Mouse (Mus musculus) induced T-regulatory cell, adult 2 months (primary cell): ENCODE measurements around the gene Capn1.

Experiments
- DNase-seq: peaks from one replicate; pipeline ENCODE4 v3.0.0-alpha.2; 2012; ENCODE audit warnings: low read depth

Gene Capn1

DNA sequence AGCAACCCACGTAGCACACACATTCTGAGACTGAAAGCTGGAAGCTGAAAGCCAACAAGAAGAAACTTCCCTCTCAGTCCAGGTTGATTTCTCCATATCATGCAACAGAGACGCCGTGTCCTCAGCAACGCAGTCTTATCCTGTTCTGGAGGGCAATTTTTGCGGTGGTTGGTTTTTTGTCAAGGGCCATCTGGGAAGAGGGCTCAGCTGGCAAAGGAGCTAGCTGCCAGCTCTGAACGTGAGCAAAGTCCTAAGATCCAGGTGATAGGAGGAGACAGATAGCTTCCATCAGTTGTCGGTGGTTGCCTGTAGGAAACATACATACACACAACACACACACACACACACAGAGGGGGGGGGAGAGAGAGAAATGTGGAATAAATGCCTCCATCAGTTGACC, 22.6 kb upstream of the Capn1 start:
- no peak for DNase-seq

GRCm38 (mm10) chr19:6037695-6038094, 22.0 kb upstream of the Capn1 start:
- DNase-seq = no peak

DNA sequence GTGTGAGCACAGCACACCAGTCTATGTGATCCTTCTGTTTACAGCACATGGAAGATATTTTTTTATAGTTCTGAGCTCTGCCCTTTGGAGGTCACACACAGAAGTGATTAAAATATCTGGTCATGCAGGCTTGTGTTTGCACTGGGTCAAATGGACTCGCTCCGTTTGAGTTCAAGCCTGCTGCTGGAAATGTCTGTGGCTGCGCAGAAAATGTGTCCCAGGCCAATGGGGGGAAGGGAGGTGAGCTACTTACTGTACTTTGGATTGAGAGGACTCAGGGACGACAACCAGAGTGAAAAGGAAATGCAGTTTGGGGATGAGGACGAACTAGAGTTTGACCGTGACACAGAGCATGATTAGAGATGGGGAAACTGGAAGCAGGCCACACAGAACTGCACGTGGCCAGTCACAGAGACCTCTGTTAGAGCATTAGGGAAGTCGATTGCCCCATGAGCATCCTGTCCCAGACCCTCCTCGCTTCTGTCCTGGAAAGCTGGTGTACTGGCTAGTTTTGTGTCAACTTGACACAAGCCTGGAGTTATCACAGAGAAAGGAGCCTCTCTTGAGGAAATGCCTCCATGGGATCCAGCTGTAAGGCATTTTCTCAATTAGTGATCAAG, 20.4 kb upstream of the Capn1 start:
- no peak for DNase-seq

DNA sequence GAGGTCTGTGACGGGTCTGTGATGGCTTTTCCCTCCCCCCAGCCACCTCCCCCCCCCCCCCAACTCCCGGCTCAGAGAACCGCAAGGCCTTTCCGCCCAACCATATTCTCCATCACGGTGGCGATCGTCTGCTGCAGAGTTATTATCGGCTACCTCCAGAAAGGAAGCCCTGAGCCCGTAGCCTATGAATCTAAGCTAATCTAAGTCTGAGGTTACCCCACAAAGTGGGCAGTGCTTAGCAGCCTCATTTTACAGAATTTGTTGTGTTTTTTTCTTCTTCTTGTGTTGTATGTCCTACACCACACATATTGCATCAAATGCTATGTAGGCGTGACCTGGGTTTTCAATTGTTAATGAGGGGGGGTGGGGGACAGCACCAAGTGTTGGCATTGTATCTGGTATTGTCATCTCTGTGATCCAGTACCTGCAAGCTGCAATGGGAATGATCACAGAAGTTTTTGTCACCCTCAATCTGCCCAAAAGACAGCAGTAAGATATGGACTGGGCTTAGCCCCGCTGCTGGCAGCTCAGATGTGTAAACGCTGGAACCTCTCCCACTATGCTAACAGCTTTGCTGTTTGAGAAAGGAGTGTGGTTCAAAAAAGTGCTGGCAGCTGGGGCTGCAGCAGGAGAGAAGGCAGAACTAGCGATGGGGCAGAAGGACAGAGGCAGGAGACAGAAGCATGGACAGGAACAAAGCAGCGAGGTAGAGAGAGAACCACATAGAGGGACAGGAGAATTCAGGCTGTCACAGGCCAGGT, 15.0 kb upstream of the Capn1 start:
- DNase-seq = no peak

- DNase-seq = no peak
These were observed 13.7 kb upstream of the Capn1 start for GRCm38 (mm10) chr19:6029426-6029825.

DNA sequence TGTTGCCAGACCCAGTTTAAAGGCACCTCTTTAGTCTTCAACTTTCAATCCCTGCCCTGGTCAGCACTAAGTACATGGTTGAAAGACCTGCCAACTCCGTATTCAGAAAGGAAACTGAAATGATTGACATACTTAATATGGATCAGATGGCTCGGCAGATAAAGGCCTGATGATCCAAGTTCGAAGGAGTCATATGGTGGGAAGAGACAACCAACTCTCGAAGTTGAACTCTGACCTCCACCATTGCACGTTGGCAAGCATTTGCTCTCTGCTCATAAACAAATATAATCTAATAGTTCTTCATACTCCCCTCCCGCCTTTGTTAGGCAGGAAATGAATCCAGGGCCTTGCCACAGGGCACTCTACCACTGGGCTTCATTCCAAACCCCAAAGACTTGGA, 13.3 kb upstream of the Capn1 start:
- DNase-seq = no peak

DNA sequence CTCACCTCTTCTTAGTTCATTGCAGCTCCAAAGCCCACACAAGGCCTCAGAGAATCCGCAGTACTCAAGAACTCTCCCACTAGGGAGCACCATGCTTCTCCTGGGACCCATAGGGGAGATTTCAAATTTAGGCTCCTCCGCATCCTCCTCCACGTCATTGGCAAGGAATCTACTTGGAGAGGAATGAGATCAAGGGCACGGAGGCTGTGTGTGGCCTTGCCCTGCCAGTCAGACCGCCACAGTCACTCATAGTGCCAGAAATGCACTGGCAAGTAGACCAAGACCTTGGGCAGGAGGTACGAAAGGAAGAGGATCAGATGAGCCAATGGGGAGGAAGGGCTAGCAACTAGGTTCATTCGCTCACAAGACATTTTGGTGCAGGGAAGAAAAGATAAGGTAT, 8.2 kb upstream of the Capn1 start:
- DNase-seq = no peak

- DNase-seq = no peak
These were observed 7.4 kb upstream of the Capn1 start for GRCm38 (mm10) chr19:6023059-6023458.

DNA sequence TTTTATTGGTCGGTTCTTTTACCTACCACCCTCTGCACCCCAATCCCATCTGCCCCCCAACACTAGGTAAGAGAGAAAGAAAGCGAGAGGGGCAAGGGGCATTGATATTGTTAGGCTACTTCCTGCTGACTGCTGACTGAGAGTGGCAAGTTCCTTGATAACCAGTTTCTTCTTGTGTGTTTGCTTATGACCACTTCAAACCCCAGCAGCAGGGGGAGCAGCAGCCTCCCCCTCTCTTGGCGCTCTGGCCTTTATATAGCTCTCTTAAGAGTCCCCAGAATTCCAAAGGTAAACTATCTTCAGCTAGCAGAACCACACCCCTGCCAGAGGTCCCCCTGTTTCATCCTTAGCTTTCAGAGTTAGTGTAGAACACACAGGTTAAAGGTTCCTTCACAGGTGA, 4.6 kb upstream of the Capn1 start:
- DNase-seq = no peak

- DNase-seq = peak; percentile 96
These were observed 2.7 kb upstream of the Capn1 start for GRCm38 (mm10) chr19:6018142-6019089.

DNA sequence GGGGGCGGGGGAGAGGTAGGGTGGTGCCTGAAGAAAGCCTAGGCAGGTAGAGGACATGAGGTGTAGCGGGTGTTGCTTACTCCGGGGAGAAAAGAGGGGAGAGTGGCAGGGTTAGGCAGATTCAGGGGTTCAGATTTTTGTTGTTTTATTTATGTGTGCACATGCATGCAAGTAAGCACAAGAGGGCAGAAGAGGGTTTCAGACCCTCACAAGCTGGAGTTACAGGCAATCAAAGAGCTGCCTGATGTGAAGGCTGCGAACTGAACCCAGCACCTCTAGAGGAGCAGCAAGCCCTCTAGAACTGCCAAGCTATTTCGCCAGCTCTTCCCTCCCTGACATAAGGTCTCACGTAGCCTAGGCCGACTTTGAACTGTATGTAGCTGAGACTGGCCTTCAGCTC, 835 bp upstream of the Capn1 start:
- peak; percentile 40 for DNase-seq

- DNase-seq = peak; percentile 84
These were observed 646 bp downstream of the Capn1 start for GRCm38 (mm10) chr19:6014991-6015510.

DNA sequence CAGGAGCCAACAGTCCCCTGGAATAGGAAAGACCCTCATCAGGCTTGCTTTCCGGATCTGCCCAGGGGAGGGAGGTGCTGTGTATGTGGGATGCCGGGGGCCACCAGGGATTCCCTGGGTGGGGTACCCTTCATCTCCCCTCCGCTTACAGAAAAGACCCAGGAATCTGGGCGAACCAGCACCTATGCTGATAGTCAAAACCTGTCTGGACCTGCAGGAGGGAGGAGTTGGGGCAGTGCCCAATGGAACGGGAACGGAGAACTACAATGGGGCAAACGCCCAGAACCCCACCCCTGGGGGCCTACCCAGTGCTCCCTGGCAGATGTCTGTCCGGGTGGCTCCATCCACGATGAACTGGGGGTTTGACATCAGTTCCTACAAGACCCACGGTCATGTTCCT, 2.0 kb downstream of the Capn1 start:
- no peak for DNase-seq

GRCm38 (mm10) chr19:6009137-6009536, 6.6 kb downstream of the Capn1 start:
- no peak for DNase-seq

DNA sequence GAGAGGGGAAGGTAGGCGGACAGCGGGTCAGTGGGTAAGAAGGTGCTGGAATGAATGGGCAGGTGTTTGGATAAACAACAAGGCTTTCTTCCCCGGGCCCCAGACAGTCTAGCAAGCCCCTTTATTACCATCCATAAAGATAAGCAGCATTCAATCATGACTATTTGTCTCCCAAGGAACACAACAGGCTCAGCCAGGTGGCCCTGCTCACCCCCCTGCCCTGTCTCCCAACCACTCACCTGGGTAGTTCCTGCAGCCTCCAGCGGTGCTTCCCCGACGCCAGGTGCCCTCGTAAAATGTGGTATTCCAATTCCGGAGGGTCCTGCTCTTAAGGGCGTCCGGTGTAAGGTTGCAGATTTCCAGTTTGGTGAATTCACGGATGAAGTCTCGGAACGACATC, 8.7 kb downstream of the Capn1 start:
- no peak for DNase-seq

DNA sequence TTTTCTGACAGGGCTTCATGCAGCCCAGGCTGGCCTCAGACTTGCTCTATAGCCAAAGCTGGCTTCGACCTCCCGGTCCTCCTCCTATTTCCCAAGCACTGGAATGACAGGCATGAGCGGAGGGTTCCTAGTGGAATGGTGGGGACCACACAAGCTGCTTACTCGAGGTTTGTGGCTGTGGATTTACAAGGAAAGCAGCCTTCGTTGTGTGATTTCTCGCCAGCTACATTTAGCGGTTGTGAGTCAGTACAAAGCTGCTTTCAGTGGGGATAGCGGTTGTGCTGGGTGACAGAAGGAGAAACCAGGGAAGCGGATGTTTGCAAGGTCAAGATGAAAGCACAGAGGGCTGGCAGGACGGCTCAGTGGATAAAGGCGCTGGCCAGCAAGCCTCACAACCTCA, 10.2 kb downstream of the Capn1 start:
- no peak for DNase-seq

DNA sequence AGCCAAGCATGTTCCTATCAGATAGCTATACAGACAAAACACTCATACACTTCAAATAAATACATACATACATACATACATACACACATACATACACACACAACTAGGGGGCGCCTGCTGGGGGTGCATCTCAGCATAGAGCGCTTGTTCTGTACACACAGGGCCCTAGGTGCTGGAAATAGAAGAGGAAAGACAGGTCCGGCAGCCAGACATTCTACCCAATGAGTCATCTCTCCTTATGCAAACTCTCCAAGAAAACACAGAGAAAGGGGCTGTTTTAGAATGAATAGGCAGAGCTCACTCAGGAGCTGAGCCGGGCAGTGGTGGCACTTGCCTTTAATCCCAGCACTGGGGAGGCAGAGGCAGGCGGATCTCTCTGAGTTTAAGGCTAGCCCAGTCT, 15.7 kb downstream of the Capn1 start:
- DNase-seq = no peak

DNA sequence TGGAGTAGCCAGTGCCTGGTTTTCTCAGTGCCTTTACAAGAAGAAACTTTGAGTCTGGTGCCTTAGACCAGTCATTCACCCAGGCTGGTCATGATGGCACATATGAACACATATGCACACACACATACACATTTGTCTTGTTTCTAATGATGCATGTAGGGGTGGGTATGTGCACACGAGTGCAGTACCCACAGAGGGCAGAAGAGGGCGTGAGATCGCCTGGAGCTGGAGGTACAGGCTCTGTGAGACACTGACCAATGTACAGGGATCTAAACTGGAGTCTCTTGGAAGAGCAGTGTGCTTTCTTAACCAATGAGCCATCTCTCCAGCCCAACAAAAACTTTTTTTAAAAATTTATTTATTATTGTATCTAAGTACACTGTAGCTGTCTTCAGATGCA, 17.5 kb downstream of the Capn1 start:
- peak; percentile 31 for DNase-seq

DNA sequence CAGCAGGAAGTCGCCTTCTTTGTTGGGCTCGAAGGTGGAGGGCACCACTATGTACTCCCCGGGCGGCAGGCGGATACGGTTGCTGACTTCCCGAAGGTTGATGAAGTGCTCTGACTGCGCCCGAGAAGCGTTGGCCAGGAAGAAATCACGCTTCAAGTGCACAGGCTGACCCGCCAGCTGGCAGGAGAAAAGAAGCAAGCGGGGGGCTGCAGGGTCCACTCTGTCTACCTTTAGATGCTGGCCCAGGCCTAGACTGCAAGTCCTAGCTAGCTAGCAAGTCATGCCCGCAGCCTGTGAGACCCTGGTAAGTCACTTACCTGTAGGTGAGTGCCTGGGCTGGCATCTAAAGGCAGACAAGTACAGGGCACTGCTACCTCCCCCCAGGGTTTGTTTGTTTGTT, 21.0 kb downstream of the Capn1 start:
- no peak for DNase-seq

- DNase-seq = no peak
These were observed 23.7 kb downstream of the Capn1 start for GRCm38 (mm10) chr19:5992012-5992411.

DNA sequence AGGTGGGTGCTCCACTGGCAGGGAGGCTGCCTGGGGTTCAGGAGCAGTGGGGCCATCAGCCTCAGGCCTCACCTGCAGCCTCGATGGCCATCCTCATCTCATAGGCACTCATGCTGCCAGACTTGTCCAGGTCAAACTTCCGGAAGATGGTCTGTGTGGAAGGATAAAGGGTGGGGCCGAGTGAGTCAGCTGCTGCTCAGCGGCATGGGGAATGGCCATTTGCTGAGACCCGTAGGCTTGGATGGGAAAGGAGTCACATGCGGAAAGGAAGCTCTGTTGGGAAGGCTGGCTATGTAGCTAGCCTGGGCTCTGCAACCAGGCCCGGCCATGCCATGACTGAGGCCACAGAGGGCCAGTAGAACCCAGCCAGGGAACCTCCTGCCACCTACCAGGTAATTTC, 24.2 kb downstream of the Capn1 start:
- DNase-seq = no peak

GRCm38 (mm10) chr19:5990921-5991320, 24.8 kb downstream of the Capn1 start:
- DNase-seq = no peak

DNA sequence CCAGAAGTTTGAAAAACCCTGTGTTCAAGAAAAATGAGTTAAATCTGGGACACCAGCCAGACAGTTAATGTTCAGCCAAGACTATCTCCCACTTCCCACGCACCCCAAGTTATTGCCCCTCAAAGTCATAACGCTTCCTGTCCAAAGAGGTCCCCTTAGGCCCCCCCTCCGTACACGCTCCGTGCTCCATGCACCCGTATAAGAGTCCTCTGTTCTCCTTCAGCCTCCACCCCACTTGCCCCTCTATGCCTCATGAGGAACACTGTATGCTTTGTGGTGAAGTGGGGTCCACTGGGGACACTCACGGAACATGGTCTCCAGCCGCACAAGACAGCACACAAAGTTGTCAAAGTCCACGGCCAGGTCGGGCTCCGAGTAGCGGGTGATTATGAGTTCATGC, 25.7 kb downstream of the Capn1 start:
- no peak for DNase-seq
